Mouse (Mus musculus) ES-E14 (cell line): ENCODE data around the gene Slc13a3.

Source experiments
- HCFC1 ChIP-seq: IDR thresholded peaks from 2 replicates; pipeline ENCODE4 v1.6.1; 2012; ENCODE audit warnings: low read length, inconsistent platforms, borderline replicate concordance; ENCODE audit not compliant: insufficient read depth
- MAFK ChIP-seq: IDR thresholded peaks from 2 replicates; pipeline ENCODE4 v1.6.1; 2014; ENCODE audit warnings: mild to moderate bottlenecking, low read depth, low read length, inconsistent platforms; ENCODE audit not compliant: insufficient read depth
- ZC3H11A ChIP-seq: IDR thresholded peaks from 2 replicates; pipeline ENCODE4 v1.6.1; 2012; ENCODE audit warnings: low read depth, mild to moderate bottlenecking, inconsistent platforms, low read length, borderline replicate concordance
- ZNF384 ChIP-seq: IDR thresholded peaks from 2 replicates; pipeline ENCODE4 v1.6.1; 2012; ENCODE audit warnings: low read depth, low read length, inconsistent platforms

GRCm38 (mm10) chr2:165475850-165476249 lies 2.8 kb upstream of the Slc13a3 start:
- TF ChIP-seq ZNF384, result no peak
- TF ChIP-seq HCFC1, result no peak
- TF ChIP-seq MAFK, result no peak
- TF ChIP-seq ZC3H11A, result no peak
